Mouse (Mus musculus): ENCODE results near the gene Apol7e.
"Not testable (repeated sequence)": the region's sequence is repeated elsewhere in the genome, so short reads cannot be mapped to it uniquely, and the experiment has no call there.

The Apol7e gene

DNA sequence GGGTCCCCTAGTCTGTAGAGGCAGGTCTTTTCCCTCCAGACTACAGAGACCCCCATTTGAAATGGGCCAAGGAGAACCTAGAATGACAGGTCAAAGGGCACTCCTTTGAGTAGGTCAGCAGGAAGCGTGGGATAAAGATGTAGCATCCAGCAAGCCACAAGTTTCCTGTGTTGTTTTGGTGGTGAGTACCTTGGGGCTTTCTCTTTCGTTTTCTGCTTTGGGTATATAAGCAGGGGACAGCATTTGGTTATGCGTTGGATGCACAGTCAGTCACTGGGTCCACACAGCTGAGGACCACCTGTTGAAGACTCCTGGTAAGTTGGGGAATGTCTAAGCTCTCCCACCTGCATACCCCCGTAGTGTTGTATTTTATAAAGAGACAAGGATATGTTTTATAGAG, at the start of gene Apol7e:
Gene Apol7e (plus strand): TSS at position 202 of the 400 bp plus-strand sequence.
- peak; percentile 23 for DNase-seq (ENCODE audit: low read depth)

DNA sequence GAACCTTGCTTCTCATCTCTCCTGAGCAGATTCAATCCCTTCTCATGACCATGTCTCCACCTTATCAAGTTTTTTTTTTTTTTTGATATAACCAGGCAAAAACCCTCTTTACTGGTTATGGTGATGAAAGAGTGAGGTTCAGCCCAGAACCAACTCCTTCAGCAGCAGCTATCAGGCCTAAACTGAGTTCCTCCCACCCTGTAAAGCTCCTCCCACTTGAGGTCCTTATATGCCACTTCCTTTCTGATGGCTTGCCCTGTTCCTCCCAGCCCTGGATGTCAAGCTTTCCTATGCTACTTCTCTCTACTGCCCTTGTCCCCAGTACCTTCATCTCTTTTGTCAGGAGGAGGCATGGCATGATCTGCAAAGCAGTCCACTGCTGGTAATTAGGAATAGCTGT, 47.5 kb upstream of the Apol7e start:
- not testable (repeated sequence) for DNase-seq (ENCODE audit: low read depth)

- DNase-seq (ENCODE audit: low read depth): not testable (repeated sequence)
Measured at GRCm38 (mm10) chr15:77659773-77660172, 38.9 kb upstream of the Apol7e start.

DNA sequence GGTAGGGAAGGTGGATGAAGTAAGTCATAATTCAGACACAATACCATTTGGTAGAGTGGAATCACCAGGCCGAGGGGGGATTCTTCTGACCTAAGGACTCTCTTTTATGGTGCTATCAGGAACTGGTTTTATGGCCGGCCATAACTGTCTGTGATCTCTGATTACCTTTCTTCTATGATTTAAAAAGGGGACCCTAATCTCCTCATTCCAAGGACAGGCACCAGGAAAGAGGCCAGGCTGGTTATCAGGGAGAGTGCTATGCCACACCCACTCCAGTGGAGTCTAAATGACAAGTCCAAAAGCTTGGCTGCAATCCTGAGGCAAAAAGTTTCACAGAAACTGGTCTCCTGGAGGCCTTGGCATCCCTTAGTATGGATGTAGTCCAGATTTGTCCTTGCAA, 36.8 kb upstream of the Apol7e start:
- DNase-seq (ENCODE audit: low read depth): not testable (repeated sequence)

DNA sequence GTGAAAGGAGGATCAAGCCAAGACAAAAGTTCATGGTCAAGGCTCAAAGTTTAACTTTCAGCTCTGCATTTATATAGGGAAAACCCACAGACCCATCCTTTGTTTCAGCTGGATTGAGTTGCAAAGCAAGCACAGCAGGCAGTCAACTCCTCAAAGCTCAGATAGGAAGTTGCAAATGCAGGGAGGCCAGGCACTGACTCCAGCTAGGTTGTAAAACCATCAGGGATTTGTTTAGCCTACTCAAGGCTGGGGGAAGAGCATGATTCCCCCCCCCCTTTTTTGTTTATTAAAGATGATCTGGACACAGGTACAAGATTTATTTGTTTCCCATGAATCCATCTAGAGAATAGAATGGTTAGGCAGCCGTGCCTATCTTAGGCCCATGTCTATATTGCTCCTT, 24.6 kb upstream of the Apol7e start:
- DNase-seq (ENCODE audit: low read depth): not testable (repeated sequence)

DNA sequence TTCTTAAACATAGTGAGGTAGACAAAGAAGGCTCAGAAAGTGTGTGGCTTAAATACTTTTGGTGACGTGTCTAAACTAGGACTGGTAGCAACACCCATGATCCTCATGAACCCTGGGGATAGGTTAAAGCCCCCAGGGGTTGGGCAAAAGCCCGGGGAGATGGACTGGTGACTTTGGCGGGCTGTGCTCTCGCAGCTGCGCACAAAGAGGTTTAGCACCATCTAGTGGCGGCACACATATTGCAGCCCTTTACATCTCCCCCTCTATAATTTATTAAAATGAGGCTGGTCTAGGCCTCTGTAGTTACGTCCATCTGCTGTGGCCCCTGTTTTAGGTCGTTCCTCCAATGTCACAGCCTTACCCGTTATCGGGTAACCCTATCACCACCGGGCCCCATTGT, 14.7 kb upstream of the Apol7e start:
- DNase-seq (ENCODE audit: low read depth): peak; percentile 8

- not testable (repeated sequence) for DNase-seq (ENCODE audit: low read depth)
Measured at GRCm38 (mm10) chr15:77691532-77692311, 6.9 kb upstream of the Apol7e start.

GRCm38 (mm10) chr15:77694687-77695295, 3.9 kb upstream of the Apol7e start:
- DNase-seq (ENCODE audit: low read depth): peak; percentile 61

- DNase-seq (ENCODE audit: low read depth): not testable (repeated sequence)
Measured at GRCm38 (mm10) chr15:77705306-77705705, 6.6 kb downstream of the Apol7e start.

- not testable (repeated sequence) for DNase-seq (ENCODE audit: low read depth)
Measured at GRCm38 (mm10) chr15:77708936-77709335, 10.3 kb downstream of the Apol7e start.

DNA sequence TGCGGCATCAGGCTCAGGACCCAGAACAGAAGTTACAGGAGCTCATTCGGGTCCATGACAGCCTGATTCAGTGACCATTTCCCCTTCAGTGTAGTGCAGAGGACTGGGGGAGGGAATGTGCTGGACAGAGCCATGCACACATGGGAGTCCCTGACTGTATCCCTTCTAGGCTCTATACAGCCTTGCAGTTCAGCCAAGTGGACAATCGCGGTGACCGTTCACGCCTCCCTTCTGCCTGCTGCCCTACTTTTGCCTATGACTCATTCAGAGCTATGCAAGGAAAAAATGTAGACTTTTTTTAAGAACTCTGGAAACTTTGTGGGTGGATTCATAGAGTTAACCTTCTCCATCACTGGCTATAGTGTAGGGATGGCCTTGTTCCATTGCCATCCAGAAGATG, 19.6 kb downstream of the Apol7e start:
- not testable (repeated sequence) for DNase-seq (ENCODE audit: low read depth)

- DNase-seq (ENCODE audit: low read depth): not testable (repeated sequence)
Measured at GRCm38 (mm10) chr15:77721509-77721908, 22.9 kb downstream of the Apol7e start.

DNA sequence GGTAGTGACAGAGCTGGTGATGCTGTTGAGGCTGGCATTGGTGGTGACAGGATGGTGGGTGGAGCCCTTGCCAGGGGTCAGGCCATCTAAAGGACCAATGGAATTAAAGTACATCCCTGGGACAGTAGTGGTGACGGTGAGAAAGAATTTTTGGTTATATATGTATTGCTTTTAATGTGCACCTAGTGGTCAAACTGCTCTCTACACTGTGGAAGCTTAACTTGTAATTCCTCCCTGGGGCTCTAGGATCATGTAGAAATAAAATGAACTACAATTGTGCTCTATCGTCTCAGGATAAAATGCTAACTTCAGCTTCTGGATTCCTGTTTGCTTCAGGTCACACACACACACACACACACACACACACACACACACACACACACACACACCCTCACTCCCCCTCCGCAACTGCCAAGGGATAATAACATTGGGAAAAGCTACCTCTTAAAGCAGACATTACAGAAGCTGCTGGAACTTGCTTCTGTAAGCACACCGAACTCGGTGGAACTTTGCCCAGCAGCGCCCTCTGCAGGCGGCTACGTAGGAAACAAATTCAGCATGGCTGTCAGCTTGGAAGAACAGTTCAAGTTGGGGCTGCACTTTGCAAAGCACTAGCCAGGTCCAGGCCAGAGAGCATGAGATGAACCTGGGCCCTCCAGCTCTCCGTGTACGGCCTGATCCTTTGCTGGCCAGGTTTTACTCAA, 25.7 kb downstream of the Apol7e start:
- DNase-seq (ENCODE audit: low read depth): not testable (repeated sequence)

GRCm38 (mm10) chr15:77725393-77726020, 26.9 kb downstream of the Apol7e start:
- not testable (repeated sequence) for DNase-seq (ENCODE audit: low read depth)

GRCm38 (mm10) chr15:77727139-77727538, 28.5 kb downstream of the Apol7e start:
- peak; percentile 46 for DNase-seq (ENCODE audit: low read depth)

- DNase-seq (ENCODE audit: low read depth): not testable (repeated sequence)
Measured at GRCm38 (mm10) chr15:77727745-77728144, 29.1 kb downstream of the Apol7e start.

DNA sequence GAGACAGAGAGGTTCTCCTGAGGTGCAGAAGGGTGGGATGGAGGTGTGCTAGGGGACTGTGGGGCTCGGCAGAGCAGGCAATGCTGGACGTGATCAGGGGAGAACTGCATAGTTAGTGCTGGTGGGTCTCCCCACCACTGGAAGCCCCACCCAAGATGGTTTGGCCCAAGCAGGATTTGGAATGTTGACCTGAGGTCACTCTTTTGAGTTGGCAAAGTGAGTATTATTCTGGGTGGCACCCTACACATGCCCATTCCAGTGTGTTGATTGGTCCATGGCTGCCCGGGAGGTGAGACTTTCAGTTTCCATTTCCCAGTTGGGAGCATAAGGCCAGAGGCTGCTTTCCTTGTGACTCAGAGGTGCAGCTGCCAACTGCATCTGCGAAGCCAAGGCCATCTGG, 30.1 kb downstream of the Apol7e start, which contains the start of gene Apol9b:
Gene Apol9b (plus strand): TSS at position 301 of the 400 bp plus-strand sequence.
- DNase-seq (ENCODE audit: low read depth): not testable (repeated sequence)

DNA sequence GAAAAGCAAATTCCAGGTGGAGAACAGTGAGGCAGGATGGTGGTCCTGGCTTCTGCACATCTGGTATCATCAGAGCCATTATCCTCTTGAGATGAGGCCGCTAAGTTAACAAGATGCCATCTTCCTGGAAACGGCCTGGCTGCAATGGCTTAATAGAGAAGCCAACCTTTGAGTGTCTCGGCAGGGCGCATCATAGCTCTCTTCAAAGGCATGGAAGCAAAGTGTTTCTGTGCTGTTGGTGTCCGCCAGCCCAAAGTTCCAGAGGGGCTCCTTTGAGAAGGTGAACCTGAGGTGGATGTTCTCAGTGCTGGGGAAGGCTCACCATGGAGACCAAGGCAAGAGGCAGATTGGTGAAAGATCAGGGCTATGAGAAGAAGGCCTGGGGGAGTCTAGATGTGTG, 32.9 kb downstream of the Apol7e start:
- no peak for DNase-seq (ENCODE audit: low read depth)

DNA sequence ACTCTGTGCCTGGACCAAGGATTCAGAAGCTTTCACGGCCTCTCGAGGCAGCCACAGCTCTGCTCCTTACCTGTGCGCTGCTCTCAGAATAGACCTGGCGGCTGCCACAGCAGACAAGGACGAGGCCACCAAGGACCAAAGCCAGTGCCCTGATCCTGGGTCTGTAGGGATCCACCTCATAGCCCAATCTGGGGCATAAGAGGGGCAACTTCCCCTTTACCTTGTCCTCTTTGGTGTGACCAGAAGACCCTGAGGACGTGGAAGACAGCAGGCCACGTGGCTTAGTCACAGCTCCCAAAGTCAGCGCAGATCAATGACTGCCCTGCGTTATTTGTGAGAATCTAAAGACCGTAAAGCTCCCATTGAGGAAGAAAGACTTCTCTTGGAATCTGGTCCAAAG, 34.2 kb downstream of the Apol7e start:
- DNase-seq (ENCODE audit: low read depth): not testable (repeated sequence)

GRCm38 (mm10) chr15:77733380-77733779, 34.7 kb downstream of the Apol7e start:
- DNase-seq (ENCODE audit: low read depth): peak; percentile 97

DNA sequence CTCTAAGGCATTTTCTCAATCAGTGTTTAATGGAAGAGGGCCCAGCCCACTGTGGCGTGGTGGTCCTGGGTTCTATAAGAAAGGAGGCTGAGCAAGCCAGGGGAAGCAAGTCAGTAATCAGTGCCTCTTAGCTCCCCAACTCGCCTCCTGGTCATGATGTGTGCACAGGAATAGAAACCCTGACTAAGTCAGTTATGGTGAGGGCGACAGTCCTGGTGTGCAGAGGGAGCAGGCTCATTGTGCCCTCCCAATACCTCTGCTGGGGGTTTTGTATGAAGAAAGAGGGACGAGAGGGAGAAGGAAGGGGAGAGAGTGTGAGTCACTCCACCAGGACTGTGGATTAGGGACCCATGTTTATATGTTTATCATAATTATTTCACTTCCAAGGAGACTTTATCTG, 35.2 kb downstream of the Apol7e start:
- not testable (repeated sequence) for DNase-seq (ENCODE audit: low read depth)
